Mouse (Mus musculus): ENCODE measurements around the gene Fam53b. TPM values are rescaled to one million over a fixed set of nuclear protein-coding genes. Genes with fewer than 3 reads are reported as not detected.

Gene Fam53b
- polyA plus RNA-seq, 2 experiments, result 12.9 to 20.0 TPM

DNA sequence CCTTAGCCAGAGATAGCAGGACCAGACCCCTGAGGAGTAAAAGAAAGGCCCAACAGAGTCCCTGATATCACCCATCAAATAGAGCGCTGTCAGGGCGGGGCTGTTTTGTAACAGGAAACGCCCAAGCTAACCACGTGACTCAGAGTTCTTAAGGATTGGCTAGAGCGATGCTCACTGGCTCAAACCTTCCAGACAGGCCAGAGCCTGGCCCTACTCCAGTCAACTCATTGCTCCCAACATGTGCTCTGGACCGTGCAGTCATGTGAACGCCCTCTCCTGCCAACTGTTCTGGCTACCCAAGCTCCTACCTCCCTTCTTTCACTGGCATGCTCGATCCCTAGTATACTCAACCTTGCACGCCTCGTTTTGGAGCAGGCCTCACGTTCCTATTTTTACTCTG, 89.8 kb downstream of the Fam53b start:
- H3K36me3 ChIP-seq (replicated peaks; ENCODE audit: control insufficient read depth, insufficient read depth, low read depth), result peaks cover 12% of the 10 kb centered on the region
- DNase-seq (ENCODE audit: low read depth in 3 of 3, low spot score in 3 of 3) (peak; percentile 81 to 86 (median 82)), ATAC-seq (ENCODE audit: insufficient read depth) (peak; percentile 91)
- H3K27me3 ChIP-seq (ENCODE audit: control insufficient read depth, insufficient read depth, low read length), result no peaks in the 10 kb centered on the region
- H3K9ac ChIP-seq (replicated peaks), result no peak overlapping the region
- H3K9me3 ChIP-seq (ENCODE audit: control insufficient read depth, low read length), result no peaks in the 10 kb centered on the region
- WGBS (ENCODE audit: insufficient replicate concordance), result 44% methylated on average over 11 of the region's 11 CpGs
- peaks cover 23 to 33% of the 10 kb centered on the region in 2 experiments for H3K4me1 ChIP-seq (replicated peaks; ENCODE audit: control insufficient read depth in 2 of 2, insufficient read depth in 2 of 2, low read length in 1 of 2)
- peak overlapping the region; percentile 38 for H3K4me2 ChIP-seq (ENCODE audit: low read depth)
- TF ChIP-seq CTCF (IDR thresholded peaks at IDR 0.05; ENCODE audit: low read depth) (no peak), EP300 (IDR thresholded peaks at IDR 0.05; ENCODE audit: low read depth) (0 out of 2 replicates have a peak, but pooled peaks have one; percentile 1)
- peak overlapping the region; percentile 38 for H3K27ac ChIP-seq
- H3K4me3 ChIP-seq (ENCODE audit: insufficient read depth in 1 of 2, low read depth in 2 of 2, low read length in 2 of 2), result no peak overlapping the region

- no peak for TF ChIP-seq EP300 (IDR thresholded peaks at IDR 0.05; ENCODE audit: low read depth)
- TF ChIP-seq CTCF (IDR thresholded peaks at IDR 0.05; ENCODE audit: low read depth), result no peak
- no peak overlapping the region for H3K9ac ChIP-seq (replicated peaks)
- whole genome bisulfite sequencing (ENCODE audit: insufficient replicate concordance), result 91% methylated on average over 12 of the region's 12 CpGs
- H3K4me2 ChIP-seq (ENCODE audit: low read depth), result no peak overlapping the region
- H3K27ac ChIP-seq, result peak overlapping the region; percentile 38
- no peaks in the 10 kb centered on the region for H3K27me3 ChIP-seq (ENCODE audit: control insufficient read depth, insufficient read depth, low read length)
- H3K9me3 ChIP-seq (ENCODE audit: control insufficient read depth, low read length), result no peaks in the 10 kb centered on the region
- peaks cover 24 to 36% of the 10 kb centered on the region in 2 experiments for H3K4me1 ChIP-seq (replicated peaks; ENCODE audit: control insufficient read depth in 2 of 2, insufficient read depth in 2 of 2, low read length in 1 of 2)
- DNase-seq (ENCODE audit: low read depth in 3 of 3, low spot score in 3 of 3) (no peak), ATAC-seq (ENCODE audit: insufficient read depth) (no peak)
- peaks cover 5% of the 10 kb centered on the region for H3K36me3 ChIP-seq (replicated peaks; ENCODE audit: control insufficient read depth, insufficient read depth, low read depth)
- no peak overlapping the region for H3K4me3 ChIP-seq (ENCODE audit: insufficient read depth in 1 of 2, low read depth in 2 of 2, low read length in 2 of 2)
Measured at GRCm38 (mm10) chr7:132722401-132723370, 91.0 kb downstream of the Fam53b start.

- Histone ChIP-seq H3K4me2 (ENCODE audit: low read depth) (no peak overlapping the region), H3K4me3 (ENCODE audit: insufficient read depth in 1 of 2, low read depth in 2 of 2, low read length in 2 of 2) (no peak overlapping the region), H3K27me3 (ENCODE audit: control insufficient read depth, insufficient read depth, low read length) (no peaks in the 10 kb centered on the region), H3K9me3 (ENCODE audit: control insufficient read depth, low read length) (no peaks in the 10 kb centered on the region), H3K4me1 (replicated peaks; ENCODE audit: control insufficient read depth in 2 of 2, insufficient read depth in 2 of 2, low read length in 1 of 2) (peaks cover 28 to 41% of the 10 kb centered on the region in 2 experiments), H3K27ac (no peak overlapping the region), H3K36me3 (replicated peaks; ENCODE audit: control insufficient read depth, insufficient read depth, low read depth) (peaks cover 13% of the 10 kb centered on the region), H3K9ac (replicated peaks) (no peak overlapping the region)
- 81% methylated on average over 8 of the region's 8 CpGs for WGBS (ENCODE audit: insufficient replicate concordance)
- TF ChIP-seq CTCF (IDR thresholded peaks at IDR 0.05; ENCODE audit: low read depth) (no peak), EP300 (IDR thresholded peaks at IDR 0.05; ENCODE audit: low read depth) (no peak)
- no peak for DNase-seq (ENCODE audit: low read depth in 3 of 3, low spot score in 3 of 3)
- ATAC-seq (ENCODE audit: insufficient read depth), result no peak
Measured at GRCm38 (mm10) chr7:132720562-132720961, 93.1 kb downstream of the Fam53b start.

DNA sequence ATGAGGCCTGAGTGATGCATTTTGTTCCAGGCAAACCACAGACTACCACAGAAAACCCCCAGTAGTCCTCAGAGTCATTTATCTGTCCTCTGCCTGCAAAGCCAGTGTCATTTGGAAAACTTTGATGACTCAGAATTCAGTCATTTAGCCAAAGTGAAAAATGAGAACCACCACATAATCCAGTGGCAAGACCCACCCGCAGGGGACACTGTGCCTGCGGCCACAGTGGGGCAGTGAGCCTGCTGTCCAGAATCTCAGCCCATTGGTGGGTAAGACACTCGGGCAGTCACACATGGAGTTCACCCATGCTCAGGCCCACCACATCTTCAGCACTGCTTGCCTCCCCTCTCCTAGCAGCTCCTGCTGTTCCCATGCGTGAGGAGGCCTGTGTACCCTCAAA, 94.1 kb downstream of the Fam53b start:
- peaks cover 23% of the 10 kb centered on the region for H3K36me3 ChIP-seq (replicated peaks; ENCODE audit: control insufficient read depth, insufficient read depth, low read depth)

GRCm38 (mm10) chr7:132715259-132715658, 98.4 kb downstream of the Fam53b start:
- no peaks in the 10 kb centered on the region for H3K27me3 ChIP-seq (ENCODE audit: control insufficient read depth, insufficient read depth, low read length)
- 91% methylated on average over 4 of the region's 4 CpGs for WGBS (ENCODE audit: insufficient replicate concordance)
- DNase-seq (ENCODE audit: low read depth in 3 of 3, low spot score in 3 of 3), result no peak
- peaks cover 5 to 19% of the 10 kb centered on the region in 2 experiments for H3K4me1 ChIP-seq (replicated peaks; ENCODE audit: control insufficient read depth in 2 of 2, insufficient read depth in 2 of 2, low read length in 1 of 2)
- H3K9ac ChIP-seq (replicated peaks), result no peak overlapping the region
- ATAC-seq (ENCODE audit: insufficient read depth), result no peak
- TF ChIP-seq CTCF (IDR thresholded peaks at IDR 0.05; ENCODE audit: low read depth) (no peak), EP300 (IDR thresholded peaks at IDR 0.05; ENCODE audit: low read depth) (no peak)
- H3K4me3 ChIP-seq (ENCODE audit: insufficient read depth in 1 of 2, low read depth in 2 of 2, low read length in 2 of 2), result no peak overlapping the region
- H3K36me3 ChIP-seq (replicated peaks; ENCODE audit: control insufficient read depth, insufficient read depth, low read depth), result peaks cover 37% of the 10 kb centered on the region
- no peaks in the 10 kb centered on the region for H3K9me3 ChIP-seq (ENCODE audit: control insufficient read depth, low read length)
- no peak overlapping the region for H3K4me2 ChIP-seq (ENCODE audit: low read depth)
- H3K27ac ChIP-seq, result no peak overlapping the region

More for the DNA sequence above, 94.1 kb downstream of the Fam53b start:
- Histone ChIP-seq H3K27ac (no peak overlapping the region), H3K4me2 (ENCODE audit: low read depth) (no peak overlapping the region), H3K9ac (replicated peaks) (no peak overlapping the region), H3K4me1 (replicated peaks; ENCODE audit: control insufficient read depth in 2 of 2, insufficient read depth in 2 of 2, low read length in 1 of 2) (peaks cover 23 to 36% of the 10 kb centered on the region in 2 experiments), H3K9me3 (ENCODE audit: control insufficient read depth, low read length) (no peaks in the 10 kb centered on the region), H3K27me3 (ENCODE audit: control insufficient read depth, insufficient read depth, low read length) (no peaks in the 10 kb centered on the region), H3K4me3 (ENCODE audit: insufficient read depth in 1 of 2, low read depth in 2 of 2, low read length in 2 of 2) (no peak overlapping the region)
- WGBS (ENCODE audit: insufficient replicate concordance), result 76% methylated on average over 4 of the region's 4 CpGs
- DNase-seq (ENCODE audit: low read depth in 3 of 3, low spot score in 3 of 3) (no peak), ATAC-seq (ENCODE audit: insufficient read depth) (no peak)
- TF ChIP-seq CTCF (IDR thresholded peaks at IDR 0.05; ENCODE audit: low read depth) (no peak), EP300 (IDR thresholded peaks at IDR 0.05; ENCODE audit: low read depth) (no peak)

Data from liver, embryonic 14.5 days (tissue).